Mouse (Mus musculus) layer of hippocampus, adult 11-12 months (tissue): ENCODE measurements at regions not wholly inside any gene's neighbourhood (a gene's known extent, or its start where the extent isn't known, plus 50 kb on each side); places are given as distances from the start of the nearest gene placed in this dataset.
"Not testable (repeated sequence)": the region's sequence is repeated elsewhere in the genome, so short reads cannot be mapped to it uniquely, and the experiment has no call there.

Experiments used
- DNase-seq: peaks from one replicate; pipeline ENCODE4 v3.0.0; 2022; ENCODE audit warnings: low spot score

- no peak for DNase-seq
These were observed 215.9 kb upstream of the Tenm4 start for GRCm38 (mm10) chr7:95955119-95955518.

- DNase-seq: no peak
These were observed 212.0 kb upstream of the Tenm4 start for GRCm38 (mm10) chr7:95959068-95959467.

GRCm38 (mm10) chr7:95971863-95972262 lies 199.2 kb upstream of the Tenm4 start:
- DNase-seq: no peak

- DNase-seq: no peak
These were observed 197.0 kb upstream of the Tenm4 start for GRCm38 (mm10) chr7:95974085-95974484.

- no peak for DNase-seq
These were observed 179.6 kb upstream of the Tenm4 start for GRCm38 (mm10) chr7:95991250-95992032.

- no peak for DNase-seq
These were observed 179.0 kb upstream of the Tenm4 start for GRCm38 (mm10) chr7:95992033-95992516.

GRCm38 (mm10) chr7:95992521-95992920 lies 178.5 kb upstream of the Tenm4 start:
- no peak for DNase-seq

- no peak for DNase-seq
These were observed 173.9 kb upstream of the Tenm4 start for GRCm38 (mm10) chr7:95997190-95997589.

GRCm38 (mm10) chr7:95999189-95999588 lies 171.9 kb upstream of the Tenm4 start:
- no peak for DNase-seq

GRCm38 (mm10) chr7:96002401-96002800 lies 168.6 kb upstream of the Tenm4 start:
- no peak for DNase-seq

GRCm38 (mm10) chr7:96006299-96006698 lies 164.7 kb upstream of the Tenm4 start:
- DNase-seq: no peak

GRCm38 (mm10) chr7:96013008-96013407 lies 158.0 kb upstream of the Tenm4 start:
- DNase-seq: peak; percentile 8

GRCm38 (mm10) chr7:96017112-96017884 lies 153.7 kb upstream of the Tenm4 start:
- no peak for DNase-seq

GRCm38 (mm10) chr7:96024048-96024447 lies 147.0 kb upstream of the Tenm4 start:
- no peak for DNase-seq

- no peak for DNase-seq
These were observed 144.1 kb upstream of the Tenm4 start for GRCm38 (mm10) chr7:96026781-96027418.

GRCm38 (mm10) chr7:96033636-96034035 lies 137.4 kb upstream of the Tenm4 start:
- DNase-seq: peak; percentile 29

GRCm38 (mm10) chr7:96035456-96035855 lies 135.6 kb upstream of the Tenm4 start:
- DNase-seq: no peak

- DNase-seq: no peak
These were observed 131.4 kb upstream of the Tenm4 start for GRCm38 (mm10) chr7:96039628-96040027.

GRCm38 (mm10) chr7:96041806-96042205 lies 129.2 kb upstream of the Tenm4 start:
- DNase-seq: no peak

- no peak for DNase-seq
These were observed 119.4 kb upstream of the Tenm4 start for GRCm38 (mm10) chr7:96051631-96052030.

- DNase-seq: not testable (repeated sequence)
These were observed 109.4 kb upstream of the Tenm4 start for GRCm38 (mm10) chr7:96061599-96061998.

GRCm38 (mm10) chr7:96078511-96078910 lies 92.5 kb upstream of the Tenm4 start:
- peak; percentile 25 for DNase-seq

GRCm38 (mm10) chr7:96081676-96082075 lies 89.4 kb upstream of the Tenm4 start:
- DNase-seq: no peak
